Mouse (Mus musculus) layer of hippocampus, adult 8-10 months (tissue): ENCODE results near the gene Zfp775. TPM values are rescaled to one million over a fixed set of nuclear protein-coding genes. Genes with fewer than 3 reads are reported as not detected.

Experiments used
- DNase-seq, 2 experiments: peaks; one replicate each; pipeline ENCODE4 v3.0.0; 2022; ENCODE audit warnings: low spot score in 2 of 2
- total RNA-seq, 4 experiments: library from RNA; stranded (reverse); gene quantifications; 2 replicates each; pipeline ENCODE4 v1.2.4; 2022

The Zfp775 gene
- total RNA-seq: 10 to 100 TPM in 1 of 4 experiments, 1 to 10 TPM in 3; 7.7 to 10.6 (median 9.1) TPM

- peak; percentile 94 to 96 for DNase-seq
These were observed at the start of gene Zfp775 for GRCm38 (mm10) chr6:48601271-48602079. Zfp775 (plus strand) TSS chr6:48602063.

- DNase-seq: no peak
These were observed 48.9 kb upstream of the Zfp775 start for GRCm38 (mm10) chr6:48552918-48553317.

- DNase-seq: no peak
These were observed 48.0 kb upstream of the Zfp775 start for GRCm38 (mm10) chr6:48553819-48554218.

- DNase-seq: peak; percentile 96 to 98
These were observed 47.4 kb upstream of the Zfp775 start, which contains the start of gene Lrrc61 for GRCm38 (mm10) chr6:48554280-48555103. Lrrc61 (plus strand) TSS chr6:48554796.

- peak; percentile 65 to 78 for DNase-seq
These were observed 46.6 kb upstream of the Zfp775 start for GRCm38 (mm10) chr6:48555104-48555890.

GRCm38 (mm10) chr6:48555956-48556355 lies 45.9 kb upstream of the Zfp775 start:
- DNase-seq: no peak

- DNase-seq: no peak
These were observed 36.1 kb upstream of the Zfp775 start for GRCm38 (mm10) chr6:48565693-48566310.

- no peak for DNase-seq
These were observed 35.6 kb upstream of the Zfp775 start for GRCm38 (mm10) chr6:48566312-48566711.

GRCm38 (mm10) chr6:48568036-48568984 lies 33.6 kb upstream of the Zfp775 start:
- DNase-seq: no peak

- no peak for DNase-seq
These were observed 32.6 kb upstream of the Zfp775 start for GRCm38 (mm10) chr6:48569065-48569807.

GRCm38 (mm10) chr6:48572014-48572413 lies 29.8 kb upstream of the Zfp775 start:
- no peak for DNase-seq

- no peak for DNase-seq
These were observed 29.2 kb upstream of the Zfp775 start, which contains the start of gene Rarres2 for GRCm38 (mm10) chr6:48572572-48573061. Rarres2 (minus strand) TSS chr6:48572789.

- no peak for DNase-seq
These were observed 28.6 kb upstream of the Zfp775 start for GRCm38 (mm10) chr6:48573280-48573679.

- no peak for DNase-seq
These were observed 27.9 kb upstream of the Zfp775 start for GRCm38 (mm10) chr6:48573981-48574380.

GRCm38 (mm10) chr6:48578736-48579135 lies 23.1 kb upstream of the Zfp775 start:
- no peak for DNase-seq

- no peak for DNase-seq
These were observed 22.6 kb upstream of the Zfp775 start for GRCm38 (mm10) chr6:48579215-48579648.

GRCm38 (mm10) chr6:48581257-48581656 lies 20.6 kb upstream of the Zfp775 start:
- no peak for DNase-seq

GRCm38 (mm10) chr6:48582037-48582436 lies 19.8 kb upstream of the Zfp775 start:
- DNase-seq: no peak
